Mouse (Mus musculus): ENCODE data around the gene Trim17.

GRCm38 (mm10) chr11:58918759-58919158 lies 35.7 kb upstream of the Trim17 start:
- no peak for TF ChIP-seq USF1 (IDR thresholded peaks at IDR 0.05; ENCODE audit: low read depth)
- TF ChIP-seq CTCF (IDR thresholded peaks at IDR 0.05; ENCODE audit: control insufficient read depth, insufficient read depth, insufficient read length) = no peak

Data from C2C12 (cell line).